29 mouse cellular contexts compared by ENCODE assay signal in genomic region chr11:105407846-105408441, GRCm38 (mm10). TPM values are rescaled to one million over a fixed set of nuclear protein-coding genes. Genes with fewer than 3 reads are reported as not detected.
DNase-seq lines count a peak whose midpoint lies in the region; ATAC-seq and TF ChIP-seq lines count a peak whose summit lies in the region.
"Had no signal": no experiment of that assay in that cellular context is flagged by ENCODE, and none has a peak within 500 bp of the region (broad histone marks: within the 10 kb centered on the region; RNA-seq: fewer than 3 reads in every experiment).

No protein-coding gene starts in this region.

- no peak overlapping the region for H3K4me2 ChIP-seq in midbrain, postnatal 0 days (ENCODE audit: low read depth, low read length, poor library complexity, severe bottlenecking)
- no peak overlapping the region for H3K4me2 ChIP-seq in midbrain, embryonic 11.5 days
- H3K4me2 ChIP-seq: embryonic facial prominence, embryonic 15.5 days; heart, embryonic 11.5 days; limb, embryonic 13.5 days; neural tube, embryonic 13.5 days had no signal

- WGBS in midbrain, postnatal 0 days = 53% methylated on average over 6 of the region's 6 CpGs
- WGBS in midbrain, embryonic 11.5 days = 69% methylated on average over 6 of the region's 6 CpGs

- H3K9ac ChIP-seq in midbrain, postnatal 0 days (replicated peaks; ENCODE audit: low read length, poor library complexity, severe bottlenecking) = no peak overlapping the region
- no peak overlapping the region for H3K9ac ChIP-seq in midbrain, embryonic 11.5 days (ENCODE audit: low read length)
- H3K9ac ChIP-seq: embryonic facial prominence, embryonic 15.5 days; limb, embryonic 13.5 days; neural tube, embryonic 13.5 days had no signal

- H3K36me3 ChIP-seq in midbrain, postnatal 0 days (ENCODE audit: insufficient read depth, low read length) = no peaks in the 10 kb centered on the region
- H3K36me3 ChIP-seq in midbrain, embryonic 11.5 days (ENCODE audit: control insufficient read depth, insufficient read depth, low read length) = no peaks in the 10 kb centered on the region
- H3K36me3 ChIP-seq: embryonic facial prominence, embryonic 15.5 days; limb, embryonic 13.5 days; neural tube, embryonic 13.5 days had no signal

- no peak for TF ChIP-seq CTCF in midbrain, postnatal 0 days (IDR thresholded peaks at IDR 0.05)

- H3K27me3 ChIP-seq in midbrain, postnatal 0 days (ENCODE audit: insufficient read depth, low read length) = no peaks in the 10 kb centered on the region
- H3K27me3 ChIP-seq in midbrain, embryonic 11.5 days (ENCODE audit: control insufficient read depth, insufficient read depth, low read length) = no peaks in the 10 kb centered on the region
- H3K27me3 ChIP-seq: embryonic facial prominence, embryonic 15.5 days; limb, embryonic 13.5 days; neural tube, embryonic 13.5 days had no signal

- peak; percentile 32 for DNase-seq in kidney, adult 11 months
- no peak for DNase-seq in kidney, postnatal 10 days
- peak; percentile 22 for DNase-seq in midbrain, postnatal 0 days (ENCODE audit: low spot score)
- DNase-seq in midbrain, embryonic 11.5 days (ENCODE audit: low spot score, missing footprints) = no peak
- DNase-seq in kidney, adult 8-10 months = peak; percentile 44 to 52
- DNase-seq in kidney, postnatal 36 days = peak; percentile 34 to 55
- no peak for DNase-seq in cerebellum, adult 11-12 months
- DNase-seq in MN1 (ENCODE audit: low spot score) = no peak
- DNase-seq: adrenal gland, postnatal 10 days; cerebellum, adult 11 months; cerebellum, postnatal 14 days; layer of hippocampus, adult 9-11 months; lung, postnatal 36 days; right cerebral cortex, postnatal 14 days; thymus, postnatal 4 days had no signal

- no peaks in the 10 kb centered on the region for H3K9me3 ChIP-seq in midbrain, postnatal 0 days (ENCODE audit: low read length)
- H3K9me3 ChIP-seq in midbrain, embryonic 11.5 days (ENCODE audit: control insufficient read depth, low read length) = no peaks in the 10 kb centered on the region
- H3K9me3 ChIP-seq: embryonic facial prominence, embryonic 15.5 days; limb, embryonic 13.5 days; neural tube, embryonic 13.5 days had no signal

- H3K27ac ChIP-seq in midbrain, postnatal 0 days (ENCODE audit: low read depth, low read length) = no peak overlapping the region
- H3K27ac ChIP-seq in midbrain, embryonic 11.5 days (ENCODE audit: low read depth, low read length) = no peak overlapping the region
- H3K27ac ChIP-seq: embryonic facial prominence, embryonic 15.5 days; left cerebral cortex, adult 2 months; limb, embryonic 13.5 days; neural tube, embryonic 13.5 days had no signal

- ATAC-seq in midbrain, postnatal 0 days (ENCODE audit: low FRiP score) = no peak
- no peak for ATAC-seq in midbrain, embryonic 11.5 days (ENCODE audit: low FRiP score)
- ATAC-seq: hindbrain, embryonic 16.5 days; intestine, postnatal 0 days had no signal

- H3K4me3 ChIP-seq in midbrain, postnatal 0 days (ENCODE audit: low read depth, low read length) = no peak overlapping the region
- H3K4me3 ChIP-seq in midbrain, embryonic 11.5 days (ENCODE audit: low read depth, low read length) = no peak overlapping the region
- H3K4me3 ChIP-seq: embryonic facial prominence, embryonic 15.5 days; left cerebral cortex, adult 2 months; limb, embryonic 13.5 days; neural tube, embryonic 13.5 days had no signal

- H3K4me1 ChIP-seq in midbrain, postnatal 0 days (ENCODE audit: insufficient read depth, low read length) = 0 out of 2 replicates have a peak, but pooled peaks cover 2% of the 10 kb centered on the region
- peaks cover 3% of the 10 kb centered on the region for H3K4me1 ChIP-seq in midbrain, embryonic 11.5 days (ENCODE audit: control insufficient read depth, insufficient read depth, low read length)

RNA-seq across cellular contexts. Expression of gene March10, which starts 48.6 kb away (rescaled TPM):
- 0.57 and 0.77 TPM in 2 replicates for total RNA-seq in midbrain, postnatal 0 days (2014; rRNA removed)
- 0.69 and 0.94 TPM in 2 replicates for polyA plus RNA-seq in midbrain, postnatal 0 days (2015; fragmentation: Nextera tagmentation; extraction: Ambion mirVana)
- polyA plus RNA-seq in midbrain, embryonic 11.5 days (2014; fragmentation: Nextera tagmentation; extraction: Ambion mirVana) = 0.06 TPM in 1 of 2 replicates, not detected in the other
- total RNA-seq: adrenal gland, postnatal 10 days; gastrocnemius, adult 8-10 months; granulocyte monocyte progenitor cell, adult 5-6 weeks; heart, postnatal 25 days; megakaryocyte-erythroid progenitor cell, adult 5-6 weeks had no signal
- polyA plus RNA-seq: intestine, postnatal 0 days; limb, embryonic 13.5 days; liver, embryonic 16.5 days; neural tube, embryonic 13.5 days; spleen, adult 2 months; stomach, embryonic 14.5 days had no signal

Comparison
In these comparisons a context has a peak if more than half of its experiments do, and no peak if none do; other contexts are left out.
1. DNase-seq: peak in kidney, adult 11 months (single experiment), midbrain, postnatal 0 days (single experiment), kidney, adult 8-10 months (2 of 2) and kidney, postnatal 36 days (2 of 2); none in kidney, postnatal 10 days (single experiment), midbrain, embryonic 11.5 days (single experiment), cerebellum, adult 11-12 months (single experiment) and MN1 (single experiment).